Mouse (Mus musculus) kidney, postnatal 10 days (tissue): ENCODE results near the gene Hrh1.

ENCODE experiments used
- DNase-seq: peaks from one replicate; pipeline ENCODE4 v3.0.0; 2021; ENCODE audit warnings: mixed read lengths

The Hrh1 gene

GRCm38 (mm10) chr6:114397691-114398217 lies at the start of gene Hrh1:
Hrh1 (plus strand) TSS chr6:114397936.
- DNase-seq: peak; percentile 59

GRCm38 (mm10) chr6:114354635-114355034 lies 43.1 kb upstream of the Hrh1 start:
- peak; percentile 14 for DNase-seq

GRCm38 (mm10) chr6:114358171-114358570 lies 39.6 kb upstream of the Hrh1 start:
- DNase-seq: peak; percentile 49

- DNase-seq: no peak
Measured at GRCm38 (mm10) chr6:114362355-114362754, 35.4 kb upstream of the Hrh1 start.

GRCm38 (mm10) chr6:114363740-114364139 lies 34.0 kb upstream of the Hrh1 start:
- DNase-seq: no peak

GRCm38 (mm10) chr6:114364734-114365133 lies 33.0 kb upstream of the Hrh1 start:
- DNase-seq: no peak

- no peak for DNase-seq
Measured at GRCm38 (mm10) chr6:114366191-114366590, 31.5 kb upstream of the Hrh1 start.

- no peak for DNase-seq
Measured at GRCm38 (mm10) chr6:114367681-114368080, 30.1 kb upstream of the Hrh1 start.

- no peak for DNase-seq
Measured at GRCm38 (mm10) chr6:114368196-114368595, 29.5 kb upstream of the Hrh1 start.

- no peak for DNase-seq
Measured at GRCm38 (mm10) chr6:114372741-114373140, 25.0 kb upstream of the Hrh1 start.

- no peak for DNase-seq
Measured at GRCm38 (mm10) chr6:114380872-114381271, 16.9 kb upstream of the Hrh1 start.

- no peak for DNase-seq
Measured at GRCm38 (mm10) chr6:114387320-114387719, 10.4 kb upstream of the Hrh1 start.

- no peak for DNase-seq
Measured at GRCm38 (mm10) chr6:114387855-114388254, 9.9 kb upstream of the Hrh1 start.

GRCm38 (mm10) chr6:114390129-114390528 lies 7.6 kb upstream of the Hrh1 start:
- DNase-seq: no peak

GRCm38 (mm10) chr6:114394982-114395381 lies 2.8 kb upstream of the Hrh1 start:
- DNase-seq: no peak

GRCm38 (mm10) chr6:114396605-114397004 lies 1.1 kb upstream of the Hrh1 start:
- no peak for DNase-seq

- no peak for DNase-seq
Measured at GRCm38 (mm10) chr6:114397280-114397679, 456 bp upstream of the Hrh1 start.

GRCm38 (mm10) chr6:114398626-114399025 lies 890 bp downstream of the Hrh1 start:
- peak; percentile 72 for DNase-seq

- DNase-seq: no peak
Measured at GRCm38 (mm10) chr6:114400387-114400786, 2.7 kb downstream of the Hrh1 start.

GRCm38 (mm10) chr6:114400841-114401240 lies 3.1 kb downstream of the Hrh1 start:
- DNase-seq: no peak

- no peak for DNase-seq
Measured at GRCm38 (mm10) chr6:114402161-114402560, 4.4 kb downstream of the Hrh1 start.

GRCm38 (mm10) chr6:114403632-114404031 lies 5.9 kb downstream of the Hrh1 start:
- no peak for DNase-seq

GRCm38 (mm10) chr6:114404128-114404527 lies 6.4 kb downstream of the Hrh1 start:
- peak; percentile 41 for DNase-seq

GRCm38 (mm10) chr6:114404774-114405468 lies 7.2 kb downstream of the Hrh1 start:
- no peak for DNase-seq

- no peak for DNase-seq
Measured at GRCm38 (mm10) chr6:114406634-114407033, 8.9 kb downstream of the Hrh1 start.
